Mouse (Mus musculus): Measurements from ENCODE around the gene Mpl. TPM values are rescaled to one million over a fixed set of nuclear protein-coding genes. Genes with fewer than 3 reads are reported as not detected.

Mpl gene
- polyA plus RNA-seq (2015; fragmentation: Nextera tagmentation; extraction: Ambion mirVana) = 0.05 and 0.10 TPM in 2 replicates

DNA sequence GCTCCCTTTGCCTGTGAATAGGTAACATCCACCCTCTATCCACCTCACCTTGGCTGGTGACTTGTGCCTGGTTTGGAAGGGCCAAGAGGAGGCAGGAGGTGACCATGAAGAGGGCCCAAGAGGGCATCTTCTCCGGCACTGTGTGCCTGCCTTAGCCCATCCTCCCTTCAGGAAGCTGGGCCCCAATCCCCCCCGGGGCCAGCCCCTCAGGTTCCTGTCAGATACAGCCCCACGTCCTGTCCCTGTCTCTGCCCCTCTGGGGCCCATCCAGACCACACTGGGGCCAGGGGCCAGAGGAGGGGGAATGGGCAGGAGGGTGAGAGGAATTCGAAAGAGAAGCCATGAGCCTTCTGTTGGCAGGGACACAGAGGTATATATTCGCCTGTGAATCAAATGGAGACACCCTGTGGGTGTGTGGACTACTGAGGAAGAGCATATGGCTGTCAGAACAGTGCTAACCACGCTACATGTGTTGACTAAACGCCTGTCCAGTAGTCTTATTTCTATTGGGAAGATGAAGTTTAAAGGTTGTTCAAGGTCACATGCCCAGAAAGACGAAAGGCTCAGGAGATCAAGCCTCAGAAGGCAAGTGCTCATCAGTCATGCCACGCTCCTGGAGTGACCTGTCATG lies at the start of gene Mpl:
Gene Mpl, minus strand, starts transcription at position 169 of the 631 bp plus-strand sequence.
- H3K36me3 ChIP-seq (ENCODE audit: control insufficient read depth, insufficient read depth) = no peaks in the 10 kb centered on the region
- no peaks in the 10 kb centered on the region for H3K4me1 ChIP-seq (replicated peaks; ENCODE audit: control insufficient read depth, insufficient read depth, low read length)
- no peak for TF ChIP-seq CTCF (IDR thresholded peaks at IDR 0.05; ENCODE audit: low read depth)
- H3K27me3 ChIP-seq (replicated peaks; ENCODE audit: control insufficient read depth, insufficient read depth, low read length) = no peaks in the 10 kb centered on the region
- no peak within 1 kb of the TSS for H3K27ac ChIP-seq (ENCODE audit: low read depth, low read length)
- no peak for ATAC-seq
- WGBS = 67% methylated on average over 9 of the region's 9 CpGs
- no peak within 1 kb of the TSS for H3K4me3 ChIP-seq (ENCODE audit: low read depth, low read length)
- no peak within 1 kb of the TSS for H3K4me2 ChIP-seq (replicated peaks; ENCODE audit: low read depth)
- H3K9me3 ChIP-seq (ENCODE audit: control insufficient read depth) = no peaks in the 10 kb centered on the region
- no peak within 1 kb of the TSS for H3K9ac ChIP-seq (ENCODE audit: low read depth, low read length)

DNA sequence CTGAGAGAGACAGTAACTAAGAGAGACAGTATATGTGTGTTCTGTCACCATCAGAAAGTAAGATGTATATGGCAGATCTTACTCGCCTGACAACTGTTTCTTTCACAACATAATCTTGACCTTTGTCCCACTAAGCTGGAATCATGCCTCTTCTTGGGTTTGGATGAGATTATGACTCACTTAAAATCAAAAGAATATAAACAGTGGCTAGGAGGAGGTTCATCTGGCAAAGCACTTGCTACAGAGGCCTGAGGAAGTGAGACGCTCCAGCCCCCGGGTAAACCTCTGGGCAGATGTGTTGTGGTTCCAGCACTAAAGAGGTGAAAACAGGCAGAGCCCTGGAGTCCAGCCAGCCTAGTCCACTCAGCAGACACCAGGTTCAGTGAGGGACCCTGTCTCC lies 48.2 kb upstream of the Mpl start:
- WGBS = 20% methylated on average over 3 of the region's 3 CpGs
- no peaks in the 10 kb centered on the region; the same call in 1 of the 2 replicates for H3K4me1 ChIP-seq (replicated peaks; ENCODE audit: control insufficient read depth, insufficient read depth, low read length)

DNA sequence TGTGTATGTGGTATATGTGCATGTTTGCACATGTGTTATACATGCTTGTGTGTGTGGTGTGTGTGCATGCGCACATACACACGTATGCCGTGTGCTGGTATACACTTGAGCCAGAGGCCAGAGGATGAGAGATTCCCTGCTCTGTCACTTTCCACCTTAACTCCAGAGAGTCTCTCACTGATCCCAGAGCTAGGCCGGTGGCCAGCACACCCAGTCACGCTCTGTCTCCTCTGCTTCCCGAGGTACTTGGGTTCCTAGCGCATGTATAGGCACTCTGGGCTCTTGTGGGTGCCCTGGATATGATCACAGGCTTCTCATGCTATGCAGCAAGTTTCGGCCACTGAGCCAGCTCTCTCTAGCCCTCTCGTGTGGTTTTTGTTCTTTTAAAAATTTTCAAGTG lies 43.5 kb upstream of the Mpl start:
- no peaks in the 10 kb centered on the region for H3K27me3 ChIP-seq (replicated peaks; ENCODE audit: control insufficient read depth, insufficient read depth, low read length)

More for the DNA sequence above, 48.2 kb upstream of the Mpl start:
- Histone ChIP-seq H3K4me3 (ENCODE audit: low read depth, low read length) (no peak overlapping the region), H3K27ac (ENCODE audit: low read depth, low read length) (no peak overlapping the region), H3K36me3 (ENCODE audit: control insufficient read depth, insufficient read depth) (no peaks in the 10 kb centered on the region), H3K9ac (ENCODE audit: low read depth, low read length) (no peak overlapping the region), H3K9me3 (ENCODE audit: control insufficient read depth) (no peaks in the 10 kb centered on the region), H3K27me3 (replicated peaks; ENCODE audit: control insufficient read depth, insufficient read depth, low read length) (no peaks in the 10 kb centered on the region), H3K4me2 (replicated peaks; ENCODE audit: low read depth) (no peak overlapping the region)
- no peak for TF ChIP-seq CTCF (IDR thresholded peaks at IDR 0.05; ENCODE audit: low read depth)
- peak; percentile 36; the same call in 1 of the 2 replicates for ATAC-seq

DNA sequence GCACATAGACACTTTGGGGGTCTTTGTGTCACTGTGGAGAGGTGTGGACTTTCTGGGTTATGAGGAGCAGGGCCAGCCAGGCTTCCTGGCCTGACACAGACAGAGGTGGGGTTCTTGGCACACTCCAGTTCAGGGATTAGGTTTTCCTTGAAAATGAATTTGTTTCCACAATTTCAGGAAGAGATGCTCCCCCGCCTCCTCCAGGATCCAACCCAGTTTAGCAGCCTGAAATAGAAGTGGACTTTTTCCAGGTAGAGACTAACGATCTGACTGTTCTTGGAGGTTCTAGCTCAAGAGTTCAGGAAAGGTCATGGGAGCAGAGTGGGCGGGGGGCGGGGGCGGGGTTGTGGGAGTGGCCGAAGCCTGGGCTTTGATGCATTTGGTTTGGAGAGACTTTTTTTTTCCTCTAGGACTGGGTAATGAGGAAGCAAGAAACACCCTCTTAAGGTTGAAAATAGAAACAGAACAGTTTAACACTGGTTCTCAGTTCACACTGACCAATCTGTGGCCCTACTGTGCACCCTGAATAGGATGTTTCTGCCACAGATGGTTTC lies 42.9 kb upstream of the Mpl start:
- Histone ChIP-seq H3K27me3 (replicated peaks; ENCODE audit: control insufficient read depth, insufficient read depth, low read length) (no peaks in the 10 kb centered on the region), H3K9me3 (ENCODE audit: control insufficient read depth) (no peaks in the 10 kb centered on the region), H3K4me1 (replicated peaks; ENCODE audit: control insufficient read depth, insufficient read depth, low read length) (no peaks in the 10 kb centered on the region), H3K36me3 (ENCODE audit: control insufficient read depth, insufficient read depth) (no peaks in the 10 kb centered on the region), H3K4me3 (ENCODE audit: low read depth, low read length) (no peak overlapping the region), H3K4me2 (replicated peaks; ENCODE audit: low read depth) (no peak overlapping the region), H3K27ac (ENCODE audit: low read depth, low read length) (no peak overlapping the region), H3K9ac (ENCODE audit: low read depth, low read length) (no peak overlapping the region)
- 39% methylated on average over 6 of the region's 6 CpGs for WGBS
- no peak for ATAC-seq
- TF ChIP-seq CTCF (IDR thresholded peaks at IDR 0.05; ENCODE audit: low read depth) = no peak

More for the DNA sequence above, 43.5 kb upstream of the Mpl start:
- Histone ChIP-seq H3K4me1 (replicated peaks; ENCODE audit: control insufficient read depth, insufficient read depth, low read length) (no peaks in the 10 kb centered on the region; the same call in 1 of the 2 replicates), H3K4me3 (ENCODE audit: low read depth, low read length) (no peak overlapping the region), H3K9ac (ENCODE audit: low read depth, low read length) (no peak overlapping the region), H3K9me3 (ENCODE audit: control insufficient read depth) (no peaks in the 10 kb centered on the region), H3K36me3 (ENCODE audit: control insufficient read depth, insufficient read depth) (no peaks in the 10 kb centered on the region), H3K27ac (ENCODE audit: low read depth, low read length) (no peak overlapping the region; the same call in 1 of the 2 replicates), H3K4me2 (replicated peaks; ENCODE audit: low read depth) (no peak overlapping the region)
- no peak for ATAC-seq
- WGBS = 66% methylated on average over 9 of the region's 9 CpGs
- TF ChIP-seq CTCF (IDR thresholded peaks at IDR 0.05; ENCODE audit: low read depth) = no peak

DNA sequence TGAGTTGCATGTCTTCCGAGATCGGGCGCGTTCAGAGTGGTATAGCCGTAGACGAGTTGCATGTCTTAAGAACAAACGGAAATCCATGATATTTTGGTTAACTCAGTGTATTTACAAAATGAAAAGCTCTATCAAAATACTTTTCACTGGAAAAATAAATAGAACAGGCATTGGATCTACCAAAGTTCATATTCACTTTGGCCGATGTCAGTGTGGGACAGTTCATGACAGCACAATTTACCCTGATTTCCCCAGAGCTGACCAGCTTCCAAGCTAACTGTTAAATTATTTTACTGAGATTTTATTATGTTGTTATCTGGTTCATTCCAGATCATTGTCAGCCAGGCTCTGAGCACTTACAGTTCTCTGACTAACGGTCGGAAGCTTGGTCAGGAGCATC lies 33.1 kb upstream of the Mpl start:
- H3K9ac ChIP-seq (ENCODE audit: low read depth, low read length) = no peak overlapping the region
- TF ChIP-seq CTCF (IDR thresholded peaks at IDR 0.05; ENCODE audit: low read depth) = no peak
- H3K4me1 ChIP-seq (replicated peaks; ENCODE audit: control insufficient read depth, insufficient read depth, low read length) = no peaks in the 10 kb centered on the region
- no peaks in the 10 kb centered on the region; the same call in 1 of the 2 replicates for H3K27me3 ChIP-seq (replicated peaks; ENCODE audit: control insufficient read depth, insufficient read depth, low read length)
- H3K4me3 ChIP-seq (ENCODE audit: low read depth, low read length) = no peak overlapping the region
- no peak overlapping the region for H3K4me2 ChIP-seq (replicated peaks; ENCODE audit: low read depth)
- H3K9me3 ChIP-seq (ENCODE audit: control insufficient read depth) = no peaks in the 10 kb centered on the region
- no peak for ATAC-seq
- no peaks in the 10 kb centered on the region for H3K36me3 ChIP-seq (ENCODE audit: control insufficient read depth, insufficient read depth)
- no peak overlapping the region for H3K27ac ChIP-seq (ENCODE audit: low read depth, low read length)
- 75% methylated on average over 10 of the region's 10 CpGs for WGBS

DNA sequence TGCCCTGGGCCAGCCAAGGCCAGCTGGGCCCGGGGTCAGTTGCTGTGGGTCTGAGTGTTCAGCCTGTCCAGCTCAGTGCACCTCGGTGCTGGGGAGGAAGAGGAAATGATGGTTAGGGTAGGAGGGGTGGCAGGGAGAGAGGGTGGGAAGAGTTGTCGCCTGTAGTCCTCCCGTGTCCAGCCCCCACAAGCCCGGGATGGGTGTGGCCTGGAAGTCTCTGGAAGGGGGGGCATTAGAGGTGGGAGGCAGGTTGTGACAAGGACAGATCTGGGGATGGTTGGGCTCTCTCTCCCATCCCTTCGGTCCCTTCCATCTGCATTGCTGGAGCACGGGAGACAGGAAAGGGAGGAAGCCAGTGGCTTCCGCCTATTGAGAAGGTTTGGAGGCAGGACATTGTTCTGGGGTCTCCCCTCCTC lies 32.4 kb upstream of the Mpl start, which contains the start of gene Tie1:
Gene Tie1, minus strand, starts transcription at position 345 of the 416 bp plus-strand sequence.
- Histone ChIP-seq H3K27me3 (replicated peaks; ENCODE audit: control insufficient read depth, insufficient read depth, low read length) (no peaks in the 10 kb centered on the region; the same call in 1 of the 2 replicates), H3K27ac (ENCODE audit: low read depth, low read length) (no peak within 1 kb of the TSS; the same call in 1 of the 2 replicates), H3K4me2 (replicated peaks; ENCODE audit: low read depth) (peak within 1 kb of the TSS; percentile 30; the same call in 1 of the 2 replicates), H3K4me3 (ENCODE audit: low read depth, low read length) (no peak within 1 kb of the TSS; the same call in 1 of the 2 replicates), H3K9ac (ENCODE audit: low read depth, low read length) (no peak within 1 kb of the TSS), H3K4me1 (replicated peaks; ENCODE audit: control insufficient read depth, insufficient read depth, low read length) (no peaks in the 10 kb centered on the region), H3K36me3 (ENCODE audit: control insufficient read depth, insufficient read depth) (no peaks in the 10 kb centered on the region), H3K9me3 (ENCODE audit: control insufficient read depth) (no peaks in the 10 kb centered on the region)
- ATAC-seq = 0 out of 2 replicates have a peak, but pooled peaks have one; percentile 45
- no peak for TF ChIP-seq CTCF (IDR thresholded peaks at IDR 0.05; ENCODE audit: low read depth)
- WGBS = 62% methylated on average over 8 of the region's 8 CpGs

All from intestine, postnatal 0 days (tissue).